Mouse (Mus musculus) thymus, adult 2 months (tissue): ENCODE results near the gene Vmn1r82. TPM values are rescaled to one million over a fixed set of nuclear protein-coding genes. Genes with fewer than 3 reads are reported as not detected.

ENCODE experiments used
- DNase-seq: peaks from one replicate; pipeline ENCODE4 v3.0.0; 2021
- H3K27ac ChIP-seq: fragments of 200-500 bp; 2 replicates; pipeline ENCODE4 v1.5.1; 2012; ENCODE audit warnings: low read length, control low read depth; ENCODE audit not compliant: control insufficient read depth, insufficient read depth
- H3K27me3 ChIP-seq: fragments of 200-500 bp; 2 replicates; pipeline ENCODE4 v1.6.1; 2012; ENCODE audit warnings: mild to moderate bottlenecking, low read length, moderate library complexity, mixed read lengths; ENCODE audit not compliant: control insufficient read depth, insufficient read depth
- H3K36me3 ChIP-seq: fragments of 200-500 bp; 2 replicates; pipeline ENCODE4 v1.6.1; 2012; ENCODE audit warnings: mild to moderate bottlenecking, low read length, moderate library complexity; ENCODE audit not compliant: control insufficient read depth, insufficient read depth
- H3K4me1 ChIP-seq: fragments of 200-500 bp; replicated peaks from 2 replicates; pipeline ENCODE4 v1.6.1; 2012; ENCODE audit warnings: low read length; ENCODE audit not compliant: control insufficient read depth, insufficient read depth
- H3K4me3 ChIP-seq: fragments of 200-500 bp; 2 replicates; pipeline ENCODE4 v1.5.1; 2012; ENCODE audit warnings: mild to moderate bottlenecking, low read length, control low read depth, moderate library complexity; ENCODE audit not compliant: control insufficient read depth, insufficient read depth
- CTCF ChIP-seq: fragments of 200-500 bp; IDR thresholded peaks from 2 replicates; pipeline ENCODE4 v1.5.1; 2012; ENCODE audit warnings: mild to moderate bottlenecking, control low read depth, low read length, moderate library complexity, borderline replicate concordance; ENCODE audit not compliant: control insufficient read depth, poor library complexity, insufficient read depth; ENCODE audit errors: extremely low read depth
- POLR2A ChIP-seq: fragments of 200-500 bp; IDR thresholded peaks from 2 replicates; pipeline ENCODE4 v1.6.1; 2012; ENCODE audit warnings: mild to moderate bottlenecking, low read length, control low read depth, moderate library complexity; ENCODE audit not compliant: control insufficient read depth, poor library complexity, insufficient read depth; ENCODE audit errors: extremely low read depth
- WGBS: fragments of 180-500 bp; shearing (Covaris S2); methylation state at CpG from one replicate; pipeline ENCODE4 v1.1.7; 2018; 5-methylcytosine and 5-hydroxymethylcytosine counted together
- polyA plus RNA-seq: library from polyadenylated mRNA; depleted of rRNA; stranded (reverse); fragments of >200 nt; gene quantifications from 2 replicates; pipeline ENCODE4 v1.2.3, GENCODE M21; 2012; rRNA removed

The Vmn1r82 gene
- polyA plus RNA-seq, result not detected in 2 replicates

- TF ChIP-seq POLR2A, result no peak
- no peak for TF ChIP-seq CTCF
- Histone ChIP-seq H3K4me3 (no peak within 1 kb of the TSS), H3K4me1 (no peaks in the 10 kb centered on the region), H3K27me3 (no peaks in the 10 kb centered on the region), H3K27ac (no peak within 1 kb of the TSS), H3K36me3 (no peaks in the 10 kb centered on the region)
- no peak for DNase-seq
- WGBS, result 74% methylated on average over 2 of the region's 2 CpGs
These were observed at the start of gene Vmn1r82 for GRCm38 (mm10) chr7:12300130-12300529. Gene Vmn1r82 (plus strand): TSS chr7:12300430.

DNA sequence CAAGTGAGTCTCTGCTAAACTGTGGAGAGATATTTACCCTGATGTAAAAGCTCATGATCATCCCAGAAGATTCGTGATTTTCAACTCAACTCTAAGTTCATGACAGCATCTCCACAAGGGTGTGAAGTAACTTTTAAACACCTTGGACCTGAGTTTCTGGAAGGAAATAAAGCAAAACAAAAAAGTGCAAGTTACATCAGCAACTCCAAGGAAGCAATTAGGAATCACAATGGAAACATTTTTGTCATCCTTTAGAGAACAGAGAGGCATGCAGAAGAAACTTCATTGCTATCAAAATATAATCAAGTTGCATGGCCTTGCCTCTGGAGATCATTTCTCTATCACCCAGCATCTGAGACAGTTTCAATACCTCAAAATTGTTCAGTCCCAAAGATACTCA lies 32.1 kb upstream of the Vmn1r82 start, which contains the start of gene Vmn1r81:
Vmn1r81 (minus strand) TSS at position 101 of the 400 bp plus-strand sequence.
- Histone ChIP-seq H3K27ac (no peak within 1 kb of the TSS), H3K36me3 (no peaks in the 10 kb centered on the region), H3K4me1 (no peaks in the 10 kb centered on the region), H3K27me3 (no peaks in the 10 kb centered on the region), H3K4me3 (no peak within 1 kb of the TSS)
- TF ChIP-seq CTCF, result no peak
- no peak for TF ChIP-seq POLR2A
- 89% methylated on average over 1 of the region's 1 CpGs for WGBS
- no peak for DNase-seq

DNA sequence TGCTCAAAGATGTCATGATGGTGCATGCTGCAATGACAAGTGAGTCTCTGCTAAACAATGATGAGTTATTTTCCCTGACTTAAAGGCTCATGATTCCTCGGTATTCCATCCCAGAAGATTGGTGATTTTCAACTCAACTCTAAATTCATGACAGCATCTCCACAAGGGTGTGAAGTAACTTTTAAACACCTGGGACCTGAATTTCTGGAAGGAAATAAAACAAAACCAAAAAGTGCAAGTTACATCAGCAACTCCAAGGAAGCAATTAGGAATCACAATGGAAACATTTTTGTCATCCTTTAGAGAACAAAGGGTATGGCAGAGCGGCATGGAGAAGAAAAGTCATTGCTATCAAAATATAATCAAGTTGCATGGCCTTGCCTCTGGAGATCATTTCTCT lies 29.2 kb downstream of the Vmn1r82 start, which contains the start of gene Vmn1r83:
Vmn1r83 (minus strand) TSS at position 101 of the 400 bp plus-strand sequence.
- TF ChIP-seq CTCF (no peak), POLR2A (no peak)
- DNase-seq, result no peak
- H3K27me3 ChIP-seq, result no peaks in the 10 kb centered on the region
- 87% methylated on average over 2 of the region's 2 CpGs for WGBS
- H3K27ac ChIP-seq, result no peak within 1 kb of the TSS
- no peaks in the 10 kb centered on the region for H3K4me1 ChIP-seq
- no peaks in the 10 kb centered on the region for H3K36me3 ChIP-seq
- no peak within 1 kb of the TSS for H3K4me3 ChIP-seq

Other genes starting within 250 kb of the Vmn1r82 start
- gene Vmn1r78, start 150.2 kb upstream of the Vmn1r82 start, polyA plus RNA-seq, result not detected in 2 replicates
- not detected in 2 replicates for gene Vmn1r79, start 129.2 kb upstream of the Vmn1r82 start, polyA plus RNA-seq
- not detected in 2 replicates for gene Vmn1r80, start 111.1 kb upstream of the Vmn1r82 start, polyA plus RNA-seq
- not detected in 2 replicates for gene Vmn1r81, start 32.2 kb upstream of the Vmn1r82 start, polyA plus RNA-seq
- not detected in 2 replicates for gene Vmn1r83, start 29.1 kb downstream of the Vmn1r82 start, polyA plus RNA-seq
- not detected in 2 replicates for gene Vmn1r84, start 68.8 kb downstream of the Vmn1r82 start, polyA plus RNA-seq
- gene Zfp551, start 122.3 kb downstream of the Vmn1r82 start, polyA plus RNA-seq, result 1.0 and 1.2 TPM in 2 replicates
- gene Zfp606, start 177.9 kb downstream of the Vmn1r82 start, polyA plus RNA-seq, result 6.5 and 7.6 TPM in 2 replicates
- not detected in 2 replicates for gene 2900092C05Rik, start 212.1 kb downstream of the Vmn1r82 start, polyA plus RNA-seq